Mouse (Mus musculus): Measurements from ENCODE around the gene Cacna1e. TPM values are rescaled to one million over a fixed set of nuclear protein-coding genes. Genes with fewer than 3 reads are reported as not detected.

Cacna1e gene
- total and polyA plus RNA-seq, 3 experiments = not detected

- Histone ChIP-seq H3K4me1 (ENCODE audit: control insufficient read depth in 1 of 2, insufficient read depth in 2 of 2, low read length in 2 of 2) (no peaks in the 10 kb centered on the region), H3K9ac (ENCODE audit: control insufficient read depth, low read depth, low read length, poor library complexity, severe bottlenecking) (no peak overlapping the region), H3K36me3 (ENCODE audit: control insufficient read depth in 1 of 2, insufficient read depth in 2 of 2, low read length in 2 of 2) (no peaks in the 10 kb centered on the region), H3K4me3 (ENCODE audit: control insufficient read depth in 1 of 2, insufficient read depth in 1 of 2, low read depth in 2 of 2, low read length in 2 of 2) (no peak overlapping the region), H3K79me2 (ENCODE audit: control insufficient read depth, insufficient read depth, low read length, poor library complexity) (no peaks in the 10 kb centered on the region), H3K27ac (ENCODE audit: control insufficient read depth, low read depth, low read length) (no peak overlapping the region), H3K9me3 (replicated peaks; ENCODE audit: insufficient read depth, low read length) (no peaks in the 10 kb centered on the region; the same call in 1 of the 2 replicates), H3K27me3 (ENCODE audit: control insufficient read depth in 1 of 2, insufficient read depth in 2 of 2, low read length in 2 of 2) (no peaks in the 10 kb centered on the region)
- TF ChIP-seq MAFK (IDR thresholded peaks at IDR 0.05; ENCODE audit: borderline replicate concordance, low read depth, low read length) = no peak
- TF ChIP-seq TAL1 (IDR thresholded peaks at IDR 0.05; ENCODE audit: low read length) = no peak
- no peak for TF ChIP-seq ZMIZ1 (IDR thresholded peaks at IDR 0.05; ENCODE audit: low read depth, low read length)
- DNase-seq (ENCODE audit: low read depth, low spot score) = no peak
Observed at GRCm38 (mm10) chr1:154467265-154467664, 417.0 kb downstream of the Cacna1e start.

DNA sequence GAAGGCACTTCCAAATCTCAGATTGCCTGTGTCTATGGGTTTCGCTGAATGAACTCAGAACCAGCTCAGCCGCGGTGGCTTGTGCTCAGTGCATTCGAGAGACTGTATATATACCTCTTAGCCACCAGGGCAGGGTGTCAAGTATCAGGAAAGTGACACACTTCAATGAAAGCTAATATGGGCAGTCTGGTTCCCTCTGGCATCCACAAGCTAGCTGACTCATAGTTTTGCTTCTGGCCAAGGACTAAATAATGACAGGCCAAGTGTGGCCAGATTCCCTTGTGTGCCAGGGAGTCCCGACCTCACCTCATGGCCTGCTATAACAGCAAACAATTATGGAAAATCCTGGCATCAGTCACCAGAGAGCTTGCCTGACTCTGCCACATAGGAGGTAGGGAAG lies 422.8 kb downstream of the Cacna1e start:
- Histone ChIP-seq H3K9ac (ENCODE audit: control insufficient read depth, low read depth, low read length, poor library complexity, severe bottlenecking) (no peak overlapping the region), H3K9me3 (replicated peaks; ENCODE audit: insufficient read depth, low read length) (no peaks in the 10 kb centered on the region), H3K27ac (ENCODE audit: control insufficient read depth, low read depth, low read length) (no peak overlapping the region), H3K79me2 (ENCODE audit: control insufficient read depth, insufficient read depth, low read length, poor library complexity) (no peaks in the 10 kb centered on the region), H3K27me3 (ENCODE audit: control insufficient read depth in 1 of 2, insufficient read depth in 2 of 2, low read length in 2 of 2) (no peaks in the 10 kb centered on the region), H3K36me3 (ENCODE audit: control insufficient read depth in 1 of 2, insufficient read depth in 2 of 2, low read length in 2 of 2) (no peaks in the 10 kb centered on the region), H3K4me1 (ENCODE audit: control insufficient read depth in 1 of 2, insufficient read depth in 2 of 2, low read length in 2 of 2) (no peaks in the 10 kb centered on the region), H3K4me3 (ENCODE audit: control insufficient read depth in 1 of 2, insufficient read depth in 1 of 2, low read depth in 2 of 2, low read length in 2 of 2) (no peak overlapping the region)
- no peak for DNase-seq (ENCODE audit: low read depth, low spot score)
- no peak for TF ChIP-seq RAD21 (IDR thresholded peaks at IDR 0.05; ENCODE audit: low read depth, low read length)

GRCm38 (mm10) chr1:154460067-154460466 lies 424.2 kb downstream of the Cacna1e start:
- TF ChIP-seq E2F4 (IDR thresholded peaks at IDR 0.05; ENCODE audit: borderline replicate concordance, low read depth, low read length) (no peak), SIN3A (IDR thresholded peaks at IDR 0.05; ENCODE audit: low read length) (no peak), MYB (IDR thresholded peaks at IDR 0.05; ENCODE audit: low read depth, low read length) (no peak), NELFE (IDR thresholded peaks at IDR 0.05; ENCODE audit: low read depth, low read length) (no peak), EP300 (IDR thresholded peaks at IDR 0.05; ENCODE audit: low read depth in 1 of 2, low read length in 2 of 2) (no peak), POLR2A (IDR thresholded peaks at IDR 0.05; ENCODE audit: control insufficient read depth in 1 of 2, insufficient read depth in 1 of 2, low read depth in 1 of 2, low read length in 2 of 2, poor library complexity in 1 of 2) (no peak)
- H3K79me2 ChIP-seq (ENCODE audit: control insufficient read depth, insufficient read depth, low read length, poor library complexity) = no peaks in the 10 kb centered on the region
- no peaks in the 10 kb centered on the region for H3K9me3 ChIP-seq (replicated peaks; ENCODE audit: insufficient read depth, low read length)
- no peak overlapping the region for H3K27ac ChIP-seq (ENCODE audit: control insufficient read depth, low read depth, low read length)
- no peaks in the 10 kb centered on the region for H3K27me3 ChIP-seq (ENCODE audit: control insufficient read depth in 1 of 2, insufficient read depth in 2 of 2, low read length in 2 of 2)
- no peaks in the 10 kb centered on the region for H3K36me3 ChIP-seq (ENCODE audit: control insufficient read depth in 1 of 2, insufficient read depth in 2 of 2, low read length in 2 of 2)
- no peak overlapping the region for H3K4me3 ChIP-seq (ENCODE audit: control insufficient read depth in 1 of 2, insufficient read depth in 1 of 2, low read depth in 2 of 2, low read length in 2 of 2)
- H3K4me1 ChIP-seq (ENCODE audit: control insufficient read depth in 1 of 2, insufficient read depth in 2 of 2, low read length in 2 of 2) = no peaks in the 10 kb centered on the region
- no peak for DNase-seq (ENCODE audit: low read depth, low spot score)
- H3K9ac ChIP-seq (ENCODE audit: control insufficient read depth, low read depth, low read length, poor library complexity, severe bottlenecking) = no peak overlapping the region

DNA sequence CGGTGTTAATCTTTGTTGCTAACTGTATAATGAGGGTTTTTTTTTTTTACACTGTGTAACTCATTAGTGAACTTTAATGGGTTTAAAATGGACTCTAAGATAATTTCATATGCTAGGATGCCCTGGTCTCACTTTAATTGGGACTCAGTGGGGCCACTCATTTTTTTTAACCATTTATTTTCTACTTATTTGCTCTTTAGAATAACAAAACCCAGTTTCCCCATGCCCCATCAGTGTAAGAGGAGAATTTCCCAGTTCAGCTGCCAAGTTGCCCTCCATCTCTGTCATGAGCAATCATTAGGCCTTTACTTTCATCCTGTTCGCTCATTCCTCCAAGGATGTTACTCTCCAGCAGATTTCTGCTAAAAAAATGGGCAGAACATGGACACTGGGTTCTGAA lies 425.7 kb downstream of the Cacna1e start:
- no peaks in the 10 kb centered on the region for H3K36me3 ChIP-seq (ENCODE audit: control insufficient read depth in 1 of 2, insufficient read depth in 2 of 2, low read length in 2 of 2)
- H3K4me3 ChIP-seq (ENCODE audit: control insufficient read depth in 1 of 2, insufficient read depth in 1 of 2, low read depth in 2 of 2, low read length in 2 of 2) = no peak overlapping the region
- no peaks in the 10 kb centered on the region for H3K9me3 ChIP-seq (replicated peaks; ENCODE audit: insufficient read depth, low read length)
- TF ChIP-seq USF1 (IDR thresholded peaks at IDR 0.05; ENCODE audit: low read depth, low read length) (no peak), USF2 (IDR thresholded peaks at IDR 0.05; ENCODE audit: borderline replicate concordance in 1 of 2, insufficient read depth in 1 of 2, low read depth in 1 of 2, low read length in 2 of 2) (no peak), SIN3A (IDR thresholded peaks at IDR 0.05; ENCODE audit: low read length) (no peak), NRF1 (IDR thresholded peaks at IDR 0.05; ENCODE audit: insufficient read depth, low read depth, low read length, poor library complexity, severe bottlenecking) (no peak), KAT2A (conservative IDR thresholded peaks at IDR 0.05; ENCODE audit: low read depth, low read length) (no peak), POLR2AphosphoS5 (IDR thresholded peaks at IDR 0.05; ENCODE audit: borderline replicate concordance, low read depth, low read length) (no peak), MAZ (IDR thresholded peaks at IDR 0.05; ENCODE audit: low read depth, low read length) (no peak), E2F4 (IDR thresholded peaks at IDR 0.05; ENCODE audit: borderline replicate concordance, low read depth, low read length) (no peak), CHD1 (IDR thresholded peaks at IDR 0.05; ENCODE audit: low read depth, low read length) (no peak), POLR2A (IDR thresholded peaks at IDR 0.05; ENCODE audit: control insufficient read depth in 1 of 2, insufficient read depth in 1 of 2, low read depth in 1 of 2, low read length in 2 of 2, poor library complexity in 1 of 2) (no peak), SMC3 (IDR thresholded peaks at IDR 0.05; ENCODE audit: low read depth, low read length) (no peak), UBTF (IDR thresholded peaks at IDR 0.05; ENCODE audit: borderline replicate concordance, insufficient read depth, low read depth, low read length) (no peak), TCF12 (IDR thresholded peaks at IDR 0.05; ENCODE audit: low read depth, low read length) (no peak)

More for the DNA sequence above, 425.7 kb downstream of the Cacna1e start:
- H3K27me3 ChIP-seq (ENCODE audit: control insufficient read depth in 1 of 2, insufficient read depth in 2 of 2, low read length in 2 of 2) = no peaks in the 10 kb centered on the region
- no peaks in the 10 kb centered on the region for H3K4me1 ChIP-seq (ENCODE audit: control insufficient read depth in 1 of 2, insufficient read depth in 2 of 2, low read length in 2 of 2)
- no peak overlapping the region for H3K27ac ChIP-seq (ENCODE audit: control insufficient read depth, low read depth, low read length)
- DNase-seq (ENCODE audit: low read depth, low spot score) = no peak
- H3K79me2 ChIP-seq (ENCODE audit: control insufficient read depth, insufficient read depth, low read length, poor library complexity) = no peaks in the 10 kb centered on the region
- H3K9ac ChIP-seq (ENCODE audit: control insufficient read depth, low read depth, low read length, poor library complexity, severe bottlenecking) = no peak overlapping the region
